8 mouse cellular contexts compared by ENCODE assay signal in genomic region chr11:63264432-63265061, GRCm38 (mm10).
A peak's percentile ranks its signal among the peaks of the same experiment; 100 is the strongest.
DNase-seq lines count a peak whose midpoint lies in the region; ATAC-seq lines count a peak whose summit lies in the region.

No protein-coding gene starts in this region.

- no peaks in the 10 kb centered on the region for H3K36me3 ChIP-seq in neural tube, embryonic 12.5 days
- no peaks in the 10 kb centered on the region for H3K36me3 ChIP-seq in heart, embryonic 16.5 days (ENCODE audit: control insufficient read depth, insufficient read depth)
- no peaks in the 10 kb centered on the region for H3K36me3 ChIP-seq in liver, embryonic 16.5 days (ENCODE audit: control insufficient read depth, insufficient read depth)

- no peak for ATAC-seq in CD4-positive, CD25-positive, alpha-beta regulatory T cell, adult 4 months
- ATAC-seq in neural tube, embryonic 12.5 days (ENCODE audit: low FRiP score, low read depth), result no peak
- no peak for ATAC-seq in heart, embryonic 16.5 days (replicated peaks; ENCODE audit: extremely low read depth, insufficient read depth, low FRiP score)
- ATAC-seq in liver, embryonic 16.5 days (ENCODE audit: low read depth), result no peak

- no peaks in the 10 kb centered on the region for H3K9me3 ChIP-seq in neural tube, embryonic 12.5 days
- no peaks in the 10 kb centered on the region for H3K9me3 ChIP-seq in heart, embryonic 16.5 days (replicated peaks; ENCODE audit: control insufficient read depth, low read length)
- no peaks in the 10 kb centered on the region for H3K9me3 ChIP-seq in liver, embryonic 16.5 days (replicated peaks; ENCODE audit: control insufficient read depth, low read length)

- no peaks in the 10 kb centered on the region for H3K27me3 ChIP-seq in neural tube, embryonic 12.5 days (replicated peaks)
- H3K27me3 ChIP-seq in heart, embryonic 16.5 days (ENCODE audit: control insufficient read depth, insufficient read depth, low read length), result 0 out of 2 replicates have a peak, but pooled peaks cover 2% of the 10 kb centered on the region
- no peaks in the 10 kb centered on the region for H3K27me3 ChIP-seq in liver, embryonic 16.5 days (ENCODE audit: control insufficient read depth, insufficient read depth, low read depth, low read length)

- peak; percentile 38 for DNase-seq in CD4-positive, CD25-positive, alpha-beta regulatory T cell, adult 2 months (ENCODE audit: low read depth, low spot score)
- DNase-seq in neural tube, embryonic 10.5 days (ENCODE audit: extremely low spot score, low spot score), result no peak
- peak; percentile 8 for DNase-seq in yolk sac, embryonic 10.5 days (ENCODE audit: low spot score)
- no peak for DNase-seq in testis, postnatal 10 days (ENCODE audit: low spot score)

- no peak overlapping the region for H3K27ac ChIP-seq in neural tube, embryonic 12.5 days
- H3K27ac ChIP-seq in heart, embryonic 16.5 days (ENCODE audit: low read length), result no peak overlapping the region
- H3K27ac ChIP-seq in liver, embryonic 16.5 days (ENCODE audit: low read length), result no peak overlapping the region

- no peak overlapping the region for H3K4me3 ChIP-seq in neural tube, embryonic 12.5 days
- peak overlapping the region; percentile 29; the same call in 1 of the 2 replicates for H3K4me3 ChIP-seq in heart, embryonic 16.5 days (ENCODE audit: low read length)
- H3K4me3 ChIP-seq in liver, embryonic 16.5 days (ENCODE audit: low read depth, low read length), result peak overlapping the region; percentile 1; the same call in 1 of the 2 replicates

- WGBS in neural tube, embryonic 12.5 days, result 59% methylated on average over 9 of the region's 9 CpGs
- WGBS in heart, embryonic 16.5 days, result 40% methylated on average over 9 of the region's 9 CpGs
- WGBS in liver, embryonic 16.5 days (ENCODE audit: insufficient replicate concordance), result 22% methylated on average over 9 of the region's 9 CpGs

- H3K9ac ChIP-seq in neural tube, embryonic 12.5 days, result no peak overlapping the region
- H3K9ac ChIP-seq in heart, embryonic 16.5 days (ENCODE audit: low read length), result peak overlapping the region; percentile 41; the same call in 1 of the 2 replicates
- no peak overlapping the region for H3K9ac ChIP-seq in liver, embryonic 16.5 days (ENCODE audit: low read depth, low read length)

- no peaks in the 10 kb centered on the region for H3K4me1 ChIP-seq in neural tube, embryonic 12.5 days
- 0 out of 2 replicates have a peak, but pooled peaks cover 6% of the 10 kb centered on the region for H3K4me1 ChIP-seq in heart, embryonic 16.5 days (ENCODE audit: control insufficient read depth, insufficient read depth, low read length)
- no peaks in the 10 kb centered on the region for H3K4me1 ChIP-seq in liver, embryonic 16.5 days (ENCODE audit: control insufficient read depth, low read depth, low read length)

- H3K4me2 ChIP-seq in neural tube, embryonic 12.5 days (replicated peaks), result 0 out of 2 replicates have a peak overlapping the region, but pooled peaks have one; percentile 14
- H3K4me2 ChIP-seq in heart, embryonic 16.5 days (ENCODE audit: low read depth, low read length), result peak overlapping the region; percentile 56
- H3K4me2 ChIP-seq in liver, embryonic 16.5 days (ENCODE audit: low read depth, low read length), result no peak overlapping the region

Comparison
In these comparisons a context has a peak if more than half of its experiments do, and no peak if none do; other contexts are left out.
1. DNase-seq: peak in CD4-positive, CD25-positive, alpha-beta regulatory T cell, adult 2 months (single experiment) and yolk sac, embryonic 10.5 days (single experiment); none in neural tube, embryonic 10.5 days (single experiment) and testis, postnatal 10 days (single experiment).